Mouse (Mus musculus) intestine, embryonic 16.5 days (tissue): ENCODE data around the gene Slc25a25. TPM values are rescaled to one million over a fixed set of nuclear protein-coding genes. Genes with fewer than 3 reads are reported as not detected.

Experiments
- ATAC-seq: fragments of 200-750 bp; cut with Nextera tagmentation; 2 replicates; pipeline ENCODE4 v1.8.0; 2017; ENCODE audit warnings: moderate TSS enrichment, moderate library complexity
- H3K27ac ChIP-seq: fragments of 300-500 bp; sonication (generic); 2 replicates; pipeline ENCODE4 v1.5.1; 2014; ENCODE audit warnings: mild to moderate bottlenecking, low read length
- H3K27me3 ChIP-seq: fragments of 300-500 bp; sonication (generic); replicated peaks from 2 replicates; pipeline ENCODE4 v1.6.1; 2014; ENCODE audit warnings: low read length, control low read depth, mixed read lengths; ENCODE audit not compliant: control insufficient read depth, insufficient read depth
- H3K36me3 ChIP-seq: fragments of 300-500 bp; sonication (generic); 2 replicates; pipeline ENCODE4 v1.6.1; 2014; ENCODE audit warnings: low read length, control low read depth; ENCODE audit not compliant: control insufficient read depth, insufficient read depth
- H3K4me1 ChIP-seq: fragments of 300-500 bp; sonication (generic); 2 replicates; pipeline ENCODE4 v1.6.1; 2014; ENCODE audit warnings: low read length, control low read depth, mixed read lengths; ENCODE audit not compliant: control insufficient read depth, insufficient read depth
- H3K4me2 ChIP-seq: fragments of 300-500 bp; sonication (generic); 2 replicates; pipeline ENCODE4 v1.6.1; 2014; ENCODE audit warnings: low read depth, low read length, control low read depth
- H3K4me3 ChIP-seq: fragments of 300-500 bp; sonication (generic); 2 replicates; pipeline ENCODE4 v1.5.1; 2014; ENCODE audit warnings: mild to moderate bottlenecking, low read length
- H3K9ac ChIP-seq: fragments of 300-500 bp; sonication (generic); 2 replicates; pipeline ENCODE4 v1.6.1; 2014; ENCODE audit warnings: low read depth, low read length
- H3K9me3 ChIP-seq: fragments of 300-500 bp; sonication (generic); 2 replicates; pipeline ENCODE4 v1.6.1; 2016; ENCODE audit warnings: low read length, control low read depth; ENCODE audit not compliant: control insufficient read depth
- WGBS: fragments of 180-500 bp; shearing (Covaris S2); extraction: QIAGEN DNeasy Blood & Tissue Kit; methylation state at CpG from one replicate; pipeline ENCODE4 v1.1.7; 2014; 5-methylcytosine and 5-hydroxymethylcytosine counted together
- polyA plus RNA-seq: library from polyadenylated mRNA; unstranded; fragments of >200 nt; fragmentation: Nextera tagmentation; extraction: Ambion mirVana; gene quantifications from 2 replicates; pipeline ENCODE4 v1.2.1, GENCODE M21; 2015

The Slc25a25 gene
- polyA plus RNA-seq, 1 experiment from 2014 or later = 19.3 TPM

DNA sequence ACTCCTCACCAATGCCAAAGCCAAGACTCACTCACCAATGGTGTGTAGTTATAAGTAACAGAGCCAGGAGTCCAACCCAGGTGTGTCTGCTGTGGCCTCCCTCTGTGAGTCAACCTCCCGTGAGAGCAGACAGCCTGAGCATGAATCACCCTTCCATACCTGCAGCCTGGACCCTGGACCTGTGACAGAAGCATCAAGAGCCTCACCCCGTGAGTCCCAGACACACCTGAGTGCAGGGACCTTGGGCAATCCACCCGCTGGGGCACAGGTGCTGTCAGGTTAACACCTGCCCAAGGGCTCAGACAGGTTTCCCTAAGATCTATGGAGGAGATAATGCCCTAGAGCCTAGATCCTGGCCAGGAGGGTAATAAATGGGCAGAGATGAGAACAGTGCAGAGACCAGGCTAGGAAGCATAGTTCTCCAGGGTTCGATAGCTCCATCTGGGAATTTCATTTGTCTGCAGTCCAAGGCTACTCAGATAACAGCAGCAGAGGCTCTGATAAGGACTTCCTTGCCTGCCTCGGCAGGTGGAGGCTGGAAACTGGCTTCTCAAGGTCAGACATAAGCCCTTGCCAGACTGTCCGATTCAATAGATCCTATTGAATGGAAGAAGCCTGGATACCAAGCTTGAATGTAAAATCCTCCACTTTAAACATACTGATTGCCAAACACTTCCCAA, 19.9 kb upstream of the Slc25a25 start:
- H3K9ac ChIP-seq = 0 out of 2 replicates have a peak overlapping the region, but pooled peaks have one; percentile 19
- no peak overlapping the region for H3K4me3 ChIP-seq
- peak; percentile 99 for ATAC-seq
- H3K9me3 ChIP-seq = no peaks in the 10 kb centered on the region
- no peak overlapping the region; the same call in 1 of the 2 replicates for H3K4me2 ChIP-seq
- H3K4me1 ChIP-seq = no peaks in the 10 kb centered on the region
- WGBS = 60% methylated on average over 6 of the region's 6 CpGs
- no peaks in the 10 kb centered on the region for H3K27me3 ChIP-seq
- peak overlapping the region; percentile 98 for H3K27ac ChIP-seq
- H3K36me3 ChIP-seq = no peaks in the 10 kb centered on the region

DNA sequence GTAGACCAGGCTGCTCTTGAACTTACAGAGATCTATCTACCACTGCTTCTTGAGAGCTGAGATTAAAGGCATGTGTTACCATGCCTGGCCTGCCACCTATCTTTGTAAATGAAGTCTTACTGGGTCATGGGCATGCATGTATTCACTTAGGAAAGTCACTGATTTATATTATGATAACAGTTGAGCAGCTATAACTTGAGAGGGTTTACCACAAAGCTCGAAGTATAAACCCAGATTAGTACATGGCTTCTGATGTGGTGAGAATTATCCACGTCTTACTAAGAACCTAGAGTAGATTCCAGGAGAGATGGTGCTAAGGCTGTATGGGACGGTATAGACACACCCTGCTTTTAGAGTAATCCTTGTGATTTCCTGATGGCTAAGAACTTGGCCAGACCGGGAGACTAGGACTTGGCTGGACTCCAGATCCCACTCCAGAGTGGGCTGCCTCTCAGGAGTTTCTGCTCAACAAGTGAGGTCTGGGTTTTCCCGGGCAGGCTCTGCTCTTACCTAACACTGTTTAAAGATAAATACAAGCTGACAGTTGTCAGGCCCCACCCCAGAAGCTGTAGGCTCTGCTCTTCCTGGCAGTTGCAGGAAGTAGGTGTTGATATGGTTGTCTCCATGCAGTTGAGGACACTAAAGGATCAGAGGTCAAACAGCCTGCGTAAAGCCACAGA, 13.1 kb upstream of the Slc25a25 start:
- H3K27me3 ChIP-seq = no peaks in the 10 kb centered on the region
- 28% methylated on average over 6 of the region's 6 CpGs for WGBS
- H3K9ac ChIP-seq = no peak overlapping the region
- H3K9me3 ChIP-seq = no peaks in the 10 kb centered on the region
- ATAC-seq = peak; percentile 84
- no peak overlapping the region for H3K4me3 ChIP-seq
- H3K36me3 ChIP-seq = no peaks in the 10 kb centered on the region
- peaks cover 12% of the 10 kb centered on the region for H3K4me1 ChIP-seq
- H3K27ac ChIP-seq = peak overlapping the region; percentile 78
- H3K4me2 ChIP-seq = no peak overlapping the region

DNA sequence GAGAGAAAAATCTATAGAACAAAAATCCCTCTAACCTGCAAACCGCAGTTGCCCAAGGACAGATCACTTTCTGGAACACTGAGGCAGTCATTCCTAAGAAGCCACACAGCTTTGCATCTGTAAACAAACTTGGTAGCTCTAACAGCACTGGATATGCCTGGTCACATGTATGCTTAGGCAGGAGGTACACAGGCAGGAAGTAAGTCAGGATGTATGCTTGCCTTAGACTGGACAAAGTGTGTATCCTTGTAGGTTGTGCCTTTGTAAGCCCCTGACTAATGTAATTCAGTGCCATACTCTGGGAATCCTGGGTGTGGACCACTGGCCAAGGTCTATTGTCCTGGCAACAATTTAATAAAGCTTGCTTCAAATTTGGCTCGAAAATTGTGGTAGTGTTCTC, 12.5 kb upstream of the Slc25a25 start:
- H3K4me3 ChIP-seq = no peak overlapping the region
- no peaks in the 10 kb centered on the region for H3K27me3 ChIP-seq
- H3K27ac ChIP-seq = peak overlapping the region; percentile 78
- ATAC-seq = no peak
- no peak overlapping the region for H3K4me2 ChIP-seq
- H3K36me3 ChIP-seq = no peaks in the 10 kb centered on the region
- no peaks in the 10 kb centered on the region for H3K9me3 ChIP-seq
- 81% methylated on average over 2 of the region's 2 CpGs for WGBS
- peaks cover 12% of the 10 kb centered on the region for H3K4me1 ChIP-seq
- no peak overlapping the region for H3K9ac ChIP-seq

DNA sequence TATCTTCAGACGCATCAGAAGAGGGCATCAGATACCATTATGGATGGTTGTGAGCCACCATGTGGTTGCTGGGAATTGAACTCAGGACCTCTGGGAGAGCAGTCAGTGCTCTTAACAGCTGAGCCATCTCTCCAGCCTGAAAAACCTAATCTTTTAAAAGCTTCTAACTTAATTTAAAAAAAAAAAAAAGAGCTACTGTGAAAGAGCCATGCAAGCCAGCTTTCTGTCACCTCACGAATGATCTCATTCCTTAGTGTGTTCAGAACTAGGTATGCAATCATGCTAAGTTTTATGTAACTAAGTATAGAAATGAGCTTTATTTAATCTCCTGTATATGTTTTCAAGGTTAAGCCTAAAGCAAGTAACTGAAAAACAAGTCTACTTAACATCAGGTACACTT, 8.4 kb upstream of the Slc25a25 start:
- Histone ChIP-seq H3K36me3 (peaks cover 3% of the 10 kb centered on the region; the same call in 1 of the 2 replicates), H3K9ac (no peak overlapping the region), H3K27ac (no peak overlapping the region), H3K4me2 (no peak overlapping the region), H3K4me3 (no peak overlapping the region), H3K27me3 (no peaks in the 10 kb centered on the region), H3K4me1 (peaks cover 8% of the 10 kb centered on the region), H3K9me3 (no peaks in the 10 kb centered on the region)
- WGBS = 93% methylated on average over 2 of the region's 2 CpGs
- ATAC-seq = no peak

DNA sequence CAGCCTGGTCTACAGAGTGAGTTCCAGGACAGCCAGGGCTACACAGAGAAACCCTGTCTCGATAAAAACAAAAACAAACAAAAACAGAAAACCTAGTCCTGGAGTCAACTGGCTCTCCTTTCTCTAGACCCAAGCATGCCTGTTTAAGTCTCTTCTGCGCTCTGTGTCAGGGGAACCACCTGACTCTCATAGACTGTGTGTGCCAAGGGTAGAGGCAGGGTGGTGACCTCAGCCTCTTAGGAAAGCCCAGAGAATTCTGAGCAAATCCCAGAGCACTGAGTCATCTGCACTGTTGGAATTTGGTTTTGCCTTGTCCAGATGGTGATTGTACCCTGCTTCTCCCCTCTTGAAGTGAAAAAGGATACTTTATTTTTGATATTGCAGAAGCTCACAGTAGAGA, 7.1 kb upstream of the Slc25a25 start:
- WGBS = 78% methylated on average over 2 of the region's 2 CpGs
- H3K4me2 ChIP-seq = no peak overlapping the region
- H3K36me3 ChIP-seq = peaks cover 3% of the 10 kb centered on the region; the same call in 1 of the 2 replicates
- H3K4me1 ChIP-seq = no peaks in the 10 kb centered on the region
- H3K4me3 ChIP-seq = no peak overlapping the region
- H3K9ac ChIP-seq = no peak overlapping the region
- no peaks in the 10 kb centered on the region for H3K27me3 ChIP-seq
- H3K9me3 ChIP-seq = no peaks in the 10 kb centered on the region
- no peak overlapping the region for H3K27ac ChIP-seq
- no peak for ATAC-seq

DNA sequence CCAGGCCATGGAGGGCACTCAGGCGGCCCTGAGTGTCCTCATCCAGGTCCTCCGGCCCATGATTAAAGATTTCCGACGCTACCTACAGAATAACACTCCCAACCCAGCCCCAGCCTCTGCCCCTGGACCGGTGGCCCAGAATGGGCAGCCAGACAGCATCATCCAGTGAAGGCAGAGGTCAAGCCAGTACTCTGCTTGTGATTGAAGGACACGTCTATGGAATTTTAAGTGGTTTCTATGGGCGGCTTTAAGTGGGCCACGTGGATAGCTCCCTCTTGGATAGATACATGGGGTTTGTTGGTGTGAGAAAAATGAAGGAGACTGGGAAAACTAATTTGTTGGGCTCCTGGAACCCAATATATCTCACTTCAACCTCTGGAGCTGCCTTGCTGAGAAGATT, 3.9 kb upstream of the Slc25a25 start:
- H3K9me3 ChIP-seq = no peaks in the 10 kb centered on the region
- H3K27ac ChIP-seq = no peak overlapping the region
- no peak for ATAC-seq
- H3K27me3 ChIP-seq = no peaks in the 10 kb centered on the region
- H3K9ac ChIP-seq = no peak overlapping the region
- 86% methylated on average over 8 of the region's 8 CpGs for WGBS
- H3K4me2 ChIP-seq = no peak overlapping the region
- peaks cover 3% of the 10 kb centered on the region; the same call in 1 of the 2 replicates for H3K36me3 ChIP-seq
- peaks cover 15% of the 10 kb centered on the region for H3K4me1 ChIP-seq
- H3K4me3 ChIP-seq = no peak overlapping the region

DNA sequence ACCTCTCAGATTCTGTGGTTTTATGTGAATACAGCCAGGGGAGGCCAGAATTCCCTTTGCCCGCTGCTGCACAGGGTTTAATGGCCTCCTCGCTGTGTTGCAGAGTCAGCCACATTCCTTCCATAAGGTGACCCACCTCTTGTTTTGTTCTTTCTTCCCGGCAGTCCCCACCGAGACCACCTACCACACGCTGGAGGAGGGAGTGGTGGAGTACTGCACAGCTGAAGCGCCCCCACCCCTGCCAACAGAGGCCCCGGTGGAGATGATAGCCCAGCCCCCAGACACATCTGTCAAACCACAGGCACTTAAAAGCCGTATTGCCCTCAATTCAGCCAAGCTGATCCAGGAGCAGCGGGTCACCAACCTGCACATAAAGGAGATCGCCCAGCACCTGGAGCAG, 3.4 kb upstream of the Slc25a25 start:
- H3K9me3 ChIP-seq = no peaks in the 10 kb centered on the region
- H3K27ac ChIP-seq = no peak overlapping the region
- no peak overlapping the region for H3K9ac ChIP-seq
- H3K4me3 ChIP-seq = no peak overlapping the region
- H3K36me3 ChIP-seq = peaks cover 3% of the 10 kb centered on the region; the same call in 1 of the 2 replicates
- no peak overlapping the region for H3K4me2 ChIP-seq
- no peak for ATAC-seq
- H3K27me3 ChIP-seq = no peaks in the 10 kb centered on the region
- peaks cover 15% of the 10 kb centered on the region for H3K4me1 ChIP-seq
- WGBS = 74% methylated on average over 10 of the region's 10 CpGs

DNA sequence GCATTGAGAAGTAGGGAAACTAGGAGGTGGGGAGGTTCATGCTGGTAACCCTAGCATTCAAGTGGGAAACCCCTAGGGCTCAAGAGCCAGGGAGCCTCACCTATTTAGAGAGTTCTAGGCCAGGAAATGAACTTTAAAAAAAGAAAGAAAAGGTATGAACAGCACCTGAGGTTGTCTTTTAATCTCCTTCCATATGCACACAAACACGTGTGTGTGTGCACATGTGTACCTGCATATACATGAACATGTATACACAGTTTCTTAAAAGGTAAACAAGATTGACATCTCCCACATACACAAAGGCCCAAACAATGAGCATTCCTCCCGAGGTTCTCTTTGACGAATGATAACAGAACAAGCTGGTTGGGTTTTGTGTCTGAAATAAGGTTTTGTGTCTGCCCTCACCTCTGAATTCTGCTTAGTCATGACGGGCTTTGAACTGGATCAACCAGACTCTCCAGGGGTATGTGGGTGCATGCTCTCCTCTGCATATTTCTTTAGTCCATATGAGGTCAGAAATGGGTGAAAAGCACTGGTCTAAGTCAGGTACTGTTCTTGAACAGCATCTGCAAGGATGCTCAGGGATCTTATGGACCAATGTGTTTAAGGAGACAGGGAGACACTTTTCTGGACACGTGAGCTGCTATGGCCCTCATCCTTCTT, 2.5 kb upstream of the Slc25a25 start:
- Histone ChIP-seq H3K9ac (no peak overlapping the region), H3K4me3 (no peak overlapping the region), H3K27me3 (no peaks in the 10 kb centered on the region), H3K4me1 (peaks cover 16% of the 10 kb centered on the region), H3K27ac (no peak overlapping the region), H3K4me2 (no peak overlapping the region), H3K9me3 (no peaks in the 10 kb centered on the region), H3K36me3 (peaks cover 3% of the 10 kb centered on the region; the same call in 1 of the 2 replicates)
- 73% methylated on average over 5 of the region's 5 CpGs for WGBS
- ATAC-seq = no peak

DNA sequence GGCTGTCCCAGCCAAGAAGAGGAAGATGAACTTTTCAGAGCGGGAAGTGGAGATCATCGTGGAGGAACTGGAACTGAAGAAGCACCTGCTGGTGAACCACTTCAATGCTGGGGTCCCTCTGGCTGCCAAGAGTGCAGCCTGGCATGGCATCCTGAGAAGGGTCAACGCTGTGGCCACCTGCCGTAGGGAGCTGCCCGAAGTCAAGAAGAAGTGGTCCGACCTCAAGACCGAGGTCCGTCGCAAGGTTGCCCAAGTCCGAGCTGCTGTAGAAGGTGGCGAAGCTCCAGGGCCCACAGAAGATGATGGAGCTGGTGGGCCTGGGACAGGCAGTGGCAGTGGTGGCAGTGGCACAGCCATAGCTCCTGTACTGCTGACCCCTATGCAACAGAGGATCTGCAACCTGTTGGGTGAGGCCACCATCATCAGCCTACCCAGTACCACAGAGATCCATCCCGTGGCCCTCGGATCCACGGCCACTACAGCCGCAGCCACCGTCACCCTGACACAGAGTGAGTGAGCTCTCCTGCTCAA, 1.3 kb upstream of the Slc25a25 start:
- Histone ChIP-seq H3K4me1 (peaks cover 22% of the 10 kb centered on the region), H3K9ac (peak overlapping the region; percentile 56; the same call in 1 of the 2 replicates), H3K4me2 (peak overlapping the region; percentile 52), H3K4me3 (peak overlapping the region; percentile 34), H3K9me3 (no peaks in the 10 kb centered on the region), H3K36me3 (peaks cover 3% of the 10 kb centered on the region; the same call in 1 of the 2 replicates), H3K27me3 (no peaks in the 10 kb centered on the region), H3K27ac (peak overlapping the region; percentile 55)
- 93% methylated on average over 16 of the region's 16 CpGs for WGBS
- no peak for ATAC-seq
